25 mouse cellular contexts compared by ENCODE assay signal in genomic region chr16:32593916-32594315, GRCm38 (mm10). TPM values are rescaled to one million over a fixed set of nuclear protein-coding genes. Genes with fewer than 3 reads are reported as not detected.
DNase-seq lines count a peak whose midpoint lies in the region; ATAC-seq and TF ChIP-seq lines count a peak whose summit lies in the region.
"Had no signal": no experiment of that assay in that cellular context is flagged by ENCODE, and none has a peak within 500 bp of the region (broad histone marks: within the 10 kb centered on the region; RNA-seq: fewer than 3 reads in every experiment).

No protein-coding gene starts in this region.

- H3K27ac ChIP-seq in heart, adult 2 months = no peak overlapping the region
- no peak overlapping the region for H3K27ac ChIP-seq in midbrain, embryonic 16.5 days (ENCODE audit: low read length)
- H3K27ac ChIP-seq: embryonic facial prominence, embryonic 12.5 days; hindbrain, embryonic 15.5 days; kidney, postnatal 0 days; limb, embryonic 12.5 days; liver, embryonic 12.5 days; macrophage; neural tube, embryonic 12.5 days had no signal

- H3K27me3 ChIP-seq in heart, adult 2 months (ENCODE audit: control insufficient read depth, insufficient read depth, low read length) = no peaks in the 10 kb centered on the region
- no peaks in the 10 kb centered on the region for H3K27me3 ChIP-seq in midbrain, embryonic 16.5 days (ENCODE audit: control insufficient read depth, insufficient read depth, low read depth, low read length)
- H3K27me3 ChIP-seq: embryonic facial prominence, embryonic 12.5 days; hindbrain, embryonic 15.5 days; limb, embryonic 12.5 days; neural tube, embryonic 12.5 days had no signal

- H3K79me2 ChIP-seq in heart, adult 2 months (replicated peaks; ENCODE audit: control insufficient read depth, insufficient read depth, low read length) = no peaks in the 10 kb centered on the region

- TF ChIP-seq EP300 in heart, adult 2 months (IDR thresholded peaks at IDR 0.05; ENCODE audit: insufficient read depth, low read depth, low read length) = no peak

- no peaks in the 10 kb centered on the region for H3K36me3 ChIP-seq in heart, adult 2 months (ENCODE audit: control insufficient read depth, insufficient read depth, low read length)
- no peaks in the 10 kb centered on the region for H3K36me3 ChIP-seq in midbrain, embryonic 16.5 days (ENCODE audit: control insufficient read depth, insufficient read depth, low read length)
- H3K36me3 ChIP-seq: embryonic facial prominence, embryonic 12.5 days; hindbrain, embryonic 15.5 days; limb, embryonic 12.5 days; liver, embryonic 12.5 days; neural tube, embryonic 12.5 days had no signal

- H3K4me2 ChIP-seq in midbrain, embryonic 16.5 days (ENCODE audit: low read length) = no peak overlapping the region
- H3K4me2 ChIP-seq: embryonic facial prominence, embryonic 12.5 days; heart, embryonic 11.5 days; hindbrain, embryonic 15.5 days; limb, embryonic 12.5 days; liver, embryonic 12.5 days; lung, embryonic 14.5 days; neural tube, embryonic 12.5 days had no signal

- H3K9ac ChIP-seq in heart, adult 2 months (ENCODE audit: low read depth, low read length) = no peak overlapping the region
- H3K9ac ChIP-seq in midbrain, embryonic 16.5 days (ENCODE audit: low read depth, low read length) = no peak overlapping the region
- H3K9ac ChIP-seq: embryonic facial prominence, embryonic 12.5 days; hindbrain, embryonic 15.5 days; limb, embryonic 12.5 days; liver, embryonic 12.5 days; lung, embryonic 14.5 days; neural tube, embryonic 12.5 days had no signal

- TF ChIP-seq POLR2A in heart, adult 2 months (IDR thresholded peaks at IDR 0.05; ENCODE audit: insufficient read depth, low read depth, low read length) = no peak

- peak; percentile 99 for ATAC-seq in inflammation-experienced regulatory T-cells, adult 6 months
- no peak for ATAC-seq in erythroid progenitor cell, adult 5-6 weeks (replicated peaks; ENCODE audit: low FRiP score, poor library complexity, severe bottlenecking)
- ATAC-seq in midbrain, embryonic 16.5 days = no peak
- ATAC-seq: forebrain, embryonic 14.5 days; liver, embryonic 12.5 days had no signal

- H3K4me3 ChIP-seq in heart, adult 2 months = no peak overlapping the region
- no peak overlapping the region for H3K4me3 ChIP-seq in midbrain, embryonic 16.5 days (ENCODE audit: low read depth, low read length)
- H3K4me3 ChIP-seq: embryonic facial prominence, embryonic 12.5 days; erythroblast, embryonic 14.5 days; hindbrain, embryonic 15.5 days; limb, embryonic 12.5 days; liver, embryonic 12.5 days; neural tube, embryonic 12.5 days had no signal

- intact Hi-C loops in heart, adult 2 months (cut with DNase I) = no loop called here

- peak; percentile 63 for DNase-seq in heart, adult 11 months
- DNase-seq in heart, adult 2 months = no peak
- peak; percentile 5 to 20 for DNase-seq in spleen, postnatal 36 days (ENCODE audit: low spot score in 2 of 2)
- DNase-seq in spleen, adult 12 weeks (ENCODE audit: low spot score) = no peak
- DNase-seq in frontal cortex, postnatal 14 days (ENCODE audit: low spot score in 2 of 2) = no peak
- DNase-seq: adrenal gland, adult 8-10 months; cerebellum, adult 9-11 months; gastrocnemius, postnatal 36 days; heart, postnatal 36 days; kidney, adult 11 months; right cerebral cortex, adult 18-20 months had no signal

- no peak for TF ChIP-seq CTCF in heart, adult 2 months (IDR thresholded peaks at IDR 0.05)

- H3K9me3 ChIP-seq in midbrain, embryonic 16.5 days (replicated peaks; ENCODE audit: control insufficient read depth, low read length, poor library complexity, severe bottlenecking) = no peaks in the 10 kb centered on the region
- H3K9me3 ChIP-seq: embryonic facial prominence, embryonic 12.5 days; hindbrain, embryonic 15.5 days; limb, embryonic 12.5 days; liver, embryonic 12.5 days; neural tube, embryonic 12.5 days had no signal

- 65% methylated on average over 5 of the region's 5 CpGs for WGBS in heart, adult 2 months
- 79% methylated on average over 5 of the region's 5 CpGs for WGBS in midbrain, embryonic 16.5 days

- peaks cover 2% of the 10 kb centered on the region; the same call in 1 of the 2 replicates for H3K4me1 ChIP-seq in heart, adult 2 months (ENCODE audit: control insufficient read depth, insufficient read depth, low read length)
- H3K4me1 ChIP-seq in midbrain, embryonic 16.5 days (ENCODE audit: control insufficient read depth, insufficient read depth, low read length) = no peaks in the 10 kb centered on the region; the same call in 1 of the 2 replicates
- H3K4me1 ChIP-seq: embryonic facial prominence, embryonic 12.5 days; hindbrain, embryonic 15.5 days; limb, embryonic 12.5 days; neural tube, embryonic 12.5 days had no signal

RNA-seq across cellular contexts. Expression of gene Tfrc, which starts 14.8 kb away (rescaled TPM):
- total RNA-seq in heart, adult 2 months (2021) = 10 to 100 TPM; 51.3 to 85.7 TPM
- polyA plus RNA-seq in heart, adult 2 months (2012; rRNA removed) = 27.8 and 72.8 TPM in 2 replicates
- 10 to 100 TPM; 15.9 to 22.7 (median 17.9) TPM for polyA plus RNA-seq in inflammation-experienced regulatory T-cells, adult 6 months (2017; shearing (Covaris generic))
- total RNA-seq in erythroid progenitor cell, adult 5-6 weeks (2015; ENCODE audit: low replicate concordance) = 2,179 and 2,513 TPM in 2 replicates
- 2,141 and 2,792 TPM in 2 replicates for total RNA-seq in erythroid progenitor cell, adult 5-6 weeks (2017; ENCODE audit: low replicate concordance)
- 33.3 and 40.5 TPM in 2 replicates for polyA plus RNA-seq in midbrain, embryonic 16.5 days (2015; fragmentation: Nextera tagmentation; extraction: Ambion mirVana)

RNA-seq across cellular contexts. Expression of gene Tnk2, which starts 49.8 kb away (rescaled TPM):
- 10 to 100 TPM; 17.8 to 19.6 TPM for total RNA-seq in heart, adult 2 months (2021)
- 32.2 and 37.0 TPM in 2 replicates for polyA plus RNA-seq in heart, adult 2 months (2012; rRNA removed)
- 10 to 100 TPM in 1 of 3 experiments, 1 to 10 TPM in 2; 7.2 to 10.1 (median 8.6) TPM for polyA plus RNA-seq in inflammation-experienced regulatory T-cells, adult 6 months (2017; shearing (Covaris generic))
- 124 and 134 TPM in 2 replicates for total RNA-seq in erythroid progenitor cell, adult 5-6 weeks (2015; ENCODE audit: low replicate concordance)
- total RNA-seq in erythroid progenitor cell, adult 5-6 weeks (2017; ENCODE audit: low replicate concordance) = 62.9 and 115 TPM in 2 replicates
- 19.0 and 21.6 TPM in 2 replicates for polyA plus RNA-seq in midbrain, embryonic 16.5 days (2015; fragmentation: Nextera tagmentation; extraction: Ambion mirVana)

Comparison
In these comparisons a context has a peak if more than half of its experiments do, and no peak if none do; other contexts are left out.
1. DNase-seq: peak in heart, adult 11 months (single experiment) and spleen, postnatal 36 days (2 of 2); none in heart, adult 2 months (0 of 2), spleen, adult 12 weeks (single experiment) and frontal cortex, postnatal 14 days (0 of 2).